Mouse (Mus musculus): ENCODE results near the gene Usp5.
"Not testable (repeated sequence)": the region's sequence is repeated elsewhere in the genome, so short reads cannot be mapped to it uniquely, and the experiment has no call there.

Gene Usp5

DNA sequence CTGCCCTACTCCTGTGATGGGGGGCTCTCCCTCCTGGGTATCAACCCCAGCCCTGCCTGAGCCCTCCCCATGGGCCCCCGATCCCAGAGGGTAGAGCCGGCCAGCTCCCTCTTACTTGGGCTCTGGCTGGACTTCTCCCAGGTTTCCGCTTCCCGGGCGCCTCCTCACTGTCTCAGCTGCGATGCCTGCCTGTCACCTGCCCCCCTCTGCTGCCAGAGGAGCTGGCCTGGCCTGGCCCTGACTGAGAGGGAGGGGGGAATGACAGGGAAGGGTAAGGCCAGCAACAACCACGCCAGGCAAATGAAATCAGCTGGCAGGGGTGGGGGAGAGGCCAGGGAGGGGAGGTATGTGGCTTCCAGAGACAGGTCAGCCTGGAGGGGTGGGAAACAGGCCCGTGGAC lies 10.5 kb upstream of the Usp5 start:
- no peak for DNase-seq

- DNase-seq = no peak
These were observed 7.1 kb upstream of the Usp5 start for GRCm38 (mm10) chr6:124836411-124836810.

GRCm38 (mm10) chr6:124835531-124835930 lies 6.2 kb upstream of the Usp5 start:
- DNase-seq = no peak

GRCm38 (mm10) chr6:124834512-124835081 lies 5.3 kb upstream of the Usp5 start:
- DNase-seq = no peak

GRCm38 (mm10) chr6:124831649-124832048 lies 2.4 kb upstream of the Usp5 start:
- no peak for DNase-seq

DNA sequence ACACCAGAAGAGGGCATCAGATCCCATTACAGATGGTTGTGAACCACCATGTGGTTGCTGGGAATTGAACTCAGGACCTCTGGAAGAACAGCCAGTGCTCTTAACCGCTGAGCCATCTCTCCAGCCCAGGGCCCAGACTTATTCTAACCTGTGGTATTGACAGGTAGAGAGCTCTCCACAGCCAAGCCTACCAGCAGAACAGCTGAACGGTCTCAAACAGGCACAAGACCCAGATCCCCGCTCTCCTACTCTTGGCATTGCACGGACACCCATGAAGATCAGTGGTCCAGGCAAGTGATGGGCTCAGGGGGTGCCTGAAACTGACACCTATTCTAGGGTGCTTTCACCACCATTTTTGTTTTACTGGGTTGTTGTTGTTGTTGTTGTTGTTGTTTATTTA lies 1.9 kb upstream of the Usp5 start:
- DNase-seq = not testable (repeated sequence)

DNA sequence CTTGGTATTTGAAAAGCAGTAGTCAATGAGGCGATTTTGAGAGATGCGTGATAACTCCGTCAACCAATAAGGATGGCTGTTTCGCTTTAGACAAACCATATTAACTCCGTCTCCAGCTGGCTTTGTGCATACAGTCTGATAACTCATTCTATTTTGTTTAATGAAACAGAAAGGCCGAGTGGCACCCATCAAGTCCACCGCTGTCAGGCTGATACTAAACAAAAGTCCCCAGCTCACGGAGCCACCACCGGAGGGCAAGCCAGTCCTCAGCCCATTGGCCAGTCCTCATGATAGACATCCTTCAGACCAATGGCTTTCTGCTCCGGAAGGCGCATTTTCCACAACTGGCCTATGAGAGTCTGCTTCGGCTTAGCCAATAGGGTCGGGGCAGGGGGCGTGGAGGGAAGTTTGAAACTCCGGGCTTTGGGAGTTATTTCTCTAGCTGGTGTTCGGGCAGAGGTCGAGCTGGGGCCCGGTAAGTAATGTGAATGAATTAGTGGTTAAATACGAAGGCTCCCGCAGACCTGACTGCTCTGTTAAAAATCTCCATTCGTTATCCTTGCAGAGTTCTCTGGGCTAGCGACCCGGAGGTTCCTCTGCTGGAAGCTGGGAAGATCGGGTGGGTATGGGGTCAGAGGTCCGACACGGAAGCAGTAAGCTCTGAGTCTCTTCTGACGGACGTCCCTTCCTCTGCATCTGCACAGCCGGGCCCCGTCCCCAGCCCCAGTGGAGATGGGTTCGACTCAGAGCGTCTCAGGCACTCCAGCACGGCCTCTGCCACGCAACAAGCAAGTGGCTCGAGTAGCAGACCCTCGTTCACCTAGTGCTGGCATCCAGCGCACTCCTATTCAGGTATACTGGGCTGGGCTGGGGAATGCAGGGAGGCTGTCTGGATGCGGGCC lies 766 bp upstream of the Usp5 start:
- DNase-seq = peak; percentile 94 to 98

- peak; percentile 58 for DNase-seq
These were observed 1.1 kb downstream of the Usp5 start for GRCm38 (mm10) chr6:124828101-124828592.

DNA sequence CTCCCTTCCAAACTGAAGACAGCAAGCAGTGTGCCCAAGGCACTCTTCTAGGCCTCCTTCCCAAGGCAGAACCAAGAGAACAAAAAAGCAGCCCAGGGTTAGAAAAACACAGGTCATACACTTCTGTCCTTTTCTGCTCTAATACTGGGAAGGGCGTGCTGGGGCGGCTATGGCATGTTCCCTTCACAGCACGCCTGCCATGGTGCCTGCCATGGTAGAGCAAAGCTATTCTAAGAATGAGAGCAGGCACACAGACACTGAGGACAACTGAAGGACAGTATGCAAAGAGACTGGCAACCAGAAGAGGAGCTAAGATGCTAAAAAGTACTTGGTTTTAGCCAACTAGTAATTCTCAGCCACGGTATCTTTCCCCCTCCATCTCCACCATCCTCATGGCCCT lies 7.2 kb downstream of the Usp5 start:
- DNase-seq = no peak

DNA sequence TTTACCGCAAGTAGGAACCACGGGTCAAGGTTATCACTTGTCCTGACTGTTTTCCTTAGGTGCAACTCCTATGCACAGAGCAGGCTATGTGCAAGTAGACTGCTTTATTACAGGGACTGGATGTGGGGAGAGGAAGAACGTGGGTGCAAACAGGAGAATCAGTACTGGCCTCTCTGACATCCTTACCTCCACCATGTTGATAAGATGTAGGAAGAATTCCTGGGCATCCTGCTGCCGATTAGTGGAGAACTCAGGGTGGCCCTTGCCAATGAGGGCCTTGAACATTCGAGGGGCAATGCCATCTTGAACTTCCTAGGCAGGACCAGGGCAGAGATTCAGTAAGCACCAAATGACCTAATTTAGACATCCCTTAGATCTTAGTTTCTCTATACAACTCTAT lies 8.4 kb downstream of the Usp5 start:
- no peak for DNase-seq

DNA sequence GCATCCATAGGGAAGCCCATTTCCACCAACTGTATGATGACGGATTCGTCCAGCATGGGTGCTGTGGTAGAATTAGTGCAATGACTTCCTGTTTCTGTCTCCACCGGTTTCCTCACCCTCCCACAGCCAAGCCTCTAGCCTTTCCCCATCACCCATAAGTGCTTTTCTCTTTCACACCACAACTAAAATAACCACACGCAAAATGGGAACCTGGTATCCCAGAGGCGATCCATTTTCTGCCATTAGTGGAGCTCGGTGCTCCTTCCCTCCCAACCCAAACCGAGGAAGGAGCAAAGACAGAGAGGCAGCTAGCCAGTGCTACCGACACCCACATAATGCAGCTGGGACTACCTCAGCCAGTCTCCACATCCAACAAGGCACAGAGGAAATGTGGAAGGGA lies 11.3 kb downstream of the Usp5 start:
- DNase-seq = no peak

DNA sequence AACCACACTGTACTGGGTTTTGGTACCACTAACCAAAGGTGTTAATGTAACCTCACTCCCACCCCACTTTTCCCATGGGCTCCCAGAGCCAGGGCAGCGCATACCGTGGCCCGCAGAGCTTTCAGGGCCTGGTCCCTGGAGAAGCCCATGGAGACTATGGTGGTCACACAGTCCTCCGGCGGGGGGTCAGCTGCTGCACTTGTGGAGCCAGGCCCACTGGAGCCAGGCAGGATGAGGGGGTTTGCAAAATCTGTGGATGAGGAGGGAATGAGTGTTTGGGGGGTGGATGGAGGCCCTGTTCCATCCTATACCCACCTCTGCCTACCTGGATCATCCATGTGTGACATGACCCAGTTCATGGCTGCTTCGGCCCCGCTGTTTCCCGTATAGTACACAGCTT lies 11.7 kb downstream of the Usp5 start:
- DNase-seq = no peak

- DNase-seq = no peak
These were observed 12.2 kb downstream of the Usp5 start for GRCm38 (mm10) chr6:124817125-124817524.

GRCm38 (mm10) chr6:124816611-124817010 lies 12.7 kb downstream of the Usp5 start:
- no peak for DNase-seq

DNA sequence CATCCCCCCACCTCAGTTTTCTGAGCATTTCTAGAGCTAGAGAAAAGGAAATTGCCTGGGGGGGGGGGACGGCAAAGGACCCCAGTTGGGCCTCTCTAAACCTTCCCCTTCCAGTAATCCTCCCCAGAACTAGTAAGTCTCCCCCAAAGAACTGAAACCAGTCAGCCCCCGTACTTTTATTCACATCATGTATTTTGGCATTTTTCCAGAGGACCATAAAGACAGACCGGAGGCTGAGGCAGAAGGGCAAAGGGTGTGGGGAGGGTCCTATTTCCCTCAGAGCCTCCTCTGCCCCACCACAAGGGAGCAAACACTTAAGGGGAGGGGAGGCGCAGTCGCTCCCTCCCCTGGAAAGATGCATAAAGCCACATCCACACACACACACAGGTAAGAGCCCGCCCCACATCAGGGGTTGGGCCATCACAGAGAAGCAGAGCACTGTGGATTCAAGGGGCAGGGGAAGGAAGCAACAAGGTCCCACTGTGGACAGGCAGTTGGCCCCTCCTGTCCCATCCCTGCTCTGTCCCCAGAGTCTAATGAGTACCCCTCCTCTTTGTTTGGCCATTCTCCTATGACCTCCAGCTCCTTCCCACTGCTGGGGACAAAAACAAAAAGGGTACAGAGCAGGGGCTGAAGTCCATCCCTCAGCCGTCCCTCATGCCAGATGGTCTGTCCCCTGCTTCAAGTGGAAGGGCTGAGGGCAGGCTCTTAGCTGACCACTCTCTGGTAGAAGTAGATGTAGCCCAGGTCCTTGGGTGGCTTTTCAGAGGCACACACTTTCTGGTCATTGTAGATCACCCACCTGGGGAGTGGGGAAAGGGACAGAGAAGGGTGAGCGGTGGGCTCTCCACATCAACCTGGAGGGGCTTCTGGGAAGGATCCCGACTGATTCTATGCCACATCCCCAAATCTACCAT lies 14.2 kb downstream of the Usp5 start:
- no peak for DNase-seq

DNA sequence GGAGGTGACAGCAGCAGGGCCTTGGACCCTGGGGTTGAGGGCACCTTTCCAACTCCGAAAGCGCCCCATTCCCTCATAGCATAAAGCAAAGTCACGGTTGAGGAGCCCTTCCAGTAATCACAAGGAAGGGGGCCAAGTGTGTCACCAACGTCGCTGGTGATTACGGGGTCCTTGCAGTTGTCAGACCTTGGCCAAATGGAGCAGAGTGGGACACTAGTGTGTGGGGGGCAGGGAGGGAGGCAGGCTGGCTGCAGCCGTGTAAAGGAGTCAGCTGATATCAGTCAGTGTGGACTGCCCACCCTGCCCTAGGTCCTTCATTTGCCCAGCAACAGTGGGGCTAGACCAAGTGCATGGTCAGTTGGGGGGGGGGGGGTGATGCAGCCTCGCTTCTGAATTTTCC lies 14.8 kb downstream of the Usp5 start:
- no peak for DNase-seq

- DNase-seq = peak; percentile 93
These were observed 15.4 kb downstream of the Usp5 start, which contains the start of gene Tpi1 for GRCm38 (mm10) chr6:124813933-124814332. Gene Tpi1 (minus strand): TSS chr6:124814296.

DNA sequence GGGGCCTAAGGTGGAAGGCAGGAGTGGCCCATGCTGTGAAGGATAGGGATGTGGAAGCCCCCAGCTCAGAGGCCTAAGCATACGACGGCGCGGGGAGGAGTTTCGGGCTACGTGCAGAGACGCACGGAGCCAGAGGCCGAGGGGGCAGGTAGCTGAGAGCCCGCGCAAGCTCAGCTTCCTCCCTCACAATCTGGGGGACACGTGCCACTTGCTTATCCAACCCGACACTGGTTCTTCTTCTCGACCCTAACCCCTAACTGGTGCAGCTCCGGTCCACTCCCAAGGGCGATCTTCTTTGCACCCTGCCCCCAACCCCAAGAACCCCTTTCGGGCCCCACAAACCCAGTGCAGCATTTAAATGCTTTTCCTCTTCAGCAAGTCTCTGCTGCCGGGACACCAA lies 15.8 kb downstream of the Usp5 start:
- DNase-seq = peak; percentile 64 to 78

GRCm38 (mm10) chr6:124812848-124813247 lies 16.4 kb downstream of the Usp5 start:
- DNase-seq = peak; percentile 45 to 51

DNA sequence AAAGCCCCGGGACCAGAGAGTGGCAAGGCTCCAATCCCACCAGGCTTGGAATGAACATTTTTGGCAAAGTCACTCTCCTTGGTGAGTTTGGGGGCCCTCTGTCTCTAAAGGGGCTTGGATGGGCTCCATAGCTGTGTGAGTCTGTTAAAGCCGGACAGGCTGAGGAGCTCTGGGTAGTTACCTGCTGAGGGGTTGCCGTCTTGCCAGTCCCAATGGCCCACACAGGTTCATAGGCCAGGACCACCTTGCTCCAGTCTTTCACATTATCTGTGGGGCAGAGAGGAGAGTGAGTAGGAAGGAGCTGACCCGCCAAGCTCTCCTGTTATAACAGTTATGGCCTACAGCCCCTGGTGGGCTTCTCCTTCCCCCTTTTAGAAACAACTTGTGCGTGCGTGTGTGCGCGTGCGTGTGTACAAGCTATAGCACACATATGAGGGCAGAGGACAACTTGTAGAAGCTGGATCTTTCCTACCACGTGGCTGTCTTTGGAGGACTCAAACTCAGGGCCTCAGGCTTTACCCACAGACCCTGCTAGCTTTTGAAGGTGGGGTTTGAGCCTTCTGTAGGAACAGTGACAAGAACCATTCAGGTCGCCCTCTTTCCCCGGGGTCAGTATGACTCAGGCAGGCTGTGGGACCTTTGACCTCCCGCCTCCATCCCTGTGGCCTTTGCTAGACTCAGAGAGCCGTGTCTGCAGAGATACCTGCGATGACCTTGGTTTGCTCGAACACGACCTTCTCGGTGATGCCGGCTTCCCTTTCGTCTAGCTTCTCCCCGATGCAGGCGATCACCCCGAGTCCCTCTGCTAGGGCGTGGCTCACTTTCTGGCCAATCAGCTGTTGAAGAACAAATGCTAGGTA lies 17.4 kb downstream of the Usp5 start:
- peak in 1 of 2 experiments; percentile 50 for DNase-seq

DNA sequence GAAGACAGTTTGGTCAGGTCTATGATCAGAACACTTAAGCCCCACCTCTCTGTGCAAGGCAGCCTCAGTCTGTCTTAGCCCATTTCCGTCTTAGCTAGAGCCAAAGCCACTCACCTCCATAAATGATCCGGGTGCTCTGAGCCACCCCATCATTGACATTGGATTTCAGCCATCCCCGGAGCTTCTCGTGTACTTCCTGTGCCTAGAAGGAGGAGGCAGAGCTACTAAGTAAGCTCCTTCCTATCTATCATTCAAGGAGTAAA lies 17.9 kb downstream of the Usp5 start:
- no peak for DNase-seq

Measured in kidney, postnatal 36 days (tissue).